Mouse (Mus musculus): ENCODE data around the gene Cdkn1a. TPM values are rescaled to one million over a fixed set of nuclear protein-coding genes. Genes with fewer than 3 reads are reported as not detected.
"Not testable (repeated sequence)": the region's sequence is repeated elsewhere in the genome, so short reads cannot be mapped to it uniquely, and the experiment has no call there.

Cdkn1a gene
- polyA plus RNA-seq, 1 experiment: 197 TPM

DNA sequence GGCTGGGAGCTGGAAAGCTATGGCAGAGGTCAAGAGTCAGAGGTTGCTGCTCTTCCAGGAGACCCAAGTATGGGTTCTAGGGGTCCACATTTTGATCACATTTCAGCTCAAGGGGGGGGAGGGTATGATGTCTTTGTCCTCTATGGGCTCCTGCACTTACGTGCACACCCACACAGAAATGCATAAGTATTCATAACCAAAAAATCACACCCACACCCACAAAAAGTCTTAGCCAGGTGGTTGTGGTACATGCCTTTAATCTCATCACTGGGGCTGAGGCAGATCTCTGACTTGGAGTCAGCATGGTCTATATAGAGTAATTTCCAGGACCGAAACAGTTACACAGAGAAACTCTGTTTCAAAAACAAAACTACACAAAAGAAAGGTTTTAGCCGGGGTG lies 24.8 kb upstream of the Cdkn1a start:
- TF ChIP-seq CTCF (IDR thresholded peaks at IDR 0.05; ENCODE audit: low read depth, low read length) (no peak), POLR2A (IDR thresholded peaks at IDR 0.05; ENCODE audit: borderline replicate concordance, low read depth, low read length) (no peak)
- H3K4me1 ChIP-seq (ENCODE audit: control insufficient read depth, insufficient read depth, low read length): peaks cover 15% of the 10 kb centered on the region
- no peak overlapping the region for H3K4me3 ChIP-seq (ENCODE audit: insufficient read depth, low read length)
- no peak overlapping the region for H3K27ac ChIP-seq (ENCODE audit: insufficient read depth, low read depth, low read length)

DNA sequence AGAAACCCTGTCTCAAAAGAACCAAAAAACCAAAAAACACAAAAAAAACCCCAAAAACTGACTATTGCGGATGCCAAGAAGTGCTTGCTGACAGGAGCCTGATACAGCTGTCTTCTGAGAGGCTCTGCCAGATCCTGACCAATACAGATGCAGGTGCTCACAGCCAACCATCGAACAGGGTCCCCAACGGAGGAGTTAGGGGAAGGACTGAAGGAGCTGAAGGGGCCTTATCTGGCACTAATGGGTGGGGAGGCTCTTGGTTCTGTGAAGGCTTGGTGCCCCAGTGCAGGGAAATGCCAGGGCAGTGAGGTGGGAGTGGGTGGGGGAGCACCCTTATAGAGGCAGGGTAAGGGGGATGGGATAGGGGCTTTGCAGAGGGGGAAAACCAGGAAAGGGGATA lies 23.4 kb upstream of the Cdkn1a start:
- H3K4me3 ChIP-seq (ENCODE audit: insufficient read depth, low read length); H3K27ac ChIP-seq (ENCODE audit: insufficient read depth, low read depth, low read length): not testable (repeated sequence)
- peaks cover 17% of the 10 kb centered on the region for H3K4me1 ChIP-seq (ENCODE audit: control insufficient read depth, insufficient read depth, low read length)

DNA sequence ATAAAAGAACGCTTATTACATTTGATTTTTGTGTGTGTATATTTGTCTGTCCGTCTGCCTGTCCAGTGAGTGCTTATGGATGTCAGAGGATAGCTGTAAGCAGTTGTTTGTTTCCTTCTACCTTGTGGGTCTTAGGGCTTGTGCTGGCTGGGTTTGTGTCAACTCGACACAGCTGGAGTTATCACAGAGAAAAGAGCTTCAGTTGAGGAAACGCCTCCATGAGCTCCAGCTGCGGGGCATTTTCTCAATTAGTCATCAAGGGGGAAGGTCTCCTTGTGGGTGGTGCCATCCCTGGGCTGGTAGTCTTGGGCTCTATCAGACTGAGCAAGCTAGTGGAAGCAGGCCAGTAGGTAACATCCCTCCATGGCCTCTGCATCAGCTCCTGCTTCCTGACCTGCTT lies 22.9 kb upstream of the Cdkn1a start:
- TF ChIP-seq POLR2A (IDR thresholded peaks at IDR 0.05; ENCODE audit: borderline replicate concordance, low read depth, low read length) (no peak), CTCF (IDR thresholded peaks at IDR 0.05; ENCODE audit: low read depth, low read length) (no peak)
- no peak overlapping the region for H3K27ac ChIP-seq (ENCODE audit: insufficient read depth, low read depth, low read length)
- H3K4me3 ChIP-seq (ENCODE audit: insufficient read depth, low read length): no peak overlapping the region
- H3K4me1 ChIP-seq (ENCODE audit: control insufficient read depth, insufficient read depth, low read length): peaks cover 17% of the 10 kb centered on the region

DNA sequence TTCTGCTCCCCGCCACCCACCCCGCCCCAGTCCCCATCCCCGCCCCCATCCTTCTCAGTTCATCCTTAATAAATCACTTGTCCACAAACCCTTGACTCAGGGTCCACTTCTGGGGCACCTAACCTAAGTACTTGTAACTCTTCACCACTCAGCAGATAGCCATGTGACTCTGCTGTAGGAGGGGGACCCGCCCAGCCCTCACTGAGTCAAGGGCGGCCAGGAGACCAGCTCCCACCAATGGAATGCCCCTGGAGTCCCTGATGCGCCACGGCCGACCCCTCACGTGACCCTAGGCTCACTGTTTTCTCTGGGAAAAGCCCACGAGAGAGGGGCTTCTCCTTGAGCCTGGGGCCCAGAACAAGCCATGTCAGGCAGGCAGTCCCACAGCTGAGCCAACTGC lies 21.7 kb upstream of the Cdkn1a start:
- no peak overlapping the region for H3K4me3 ChIP-seq (ENCODE audit: insufficient read depth, low read length)
- H3K4me1 ChIP-seq (ENCODE audit: control insufficient read depth, insufficient read depth, low read length): peaks cover 17% of the 10 kb centered on the region
- no peak overlapping the region for H3K27ac ChIP-seq (ENCODE audit: insufficient read depth, low read depth, low read length)
- TF ChIP-seq POLR2A (IDR thresholded peaks at IDR 0.05; ENCODE audit: borderline replicate concordance, low read depth, low read length): no peak
- no peak for TF ChIP-seq CTCF (IDR thresholded peaks at IDR 0.05; ENCODE audit: low read depth, low read length)

DNA sequence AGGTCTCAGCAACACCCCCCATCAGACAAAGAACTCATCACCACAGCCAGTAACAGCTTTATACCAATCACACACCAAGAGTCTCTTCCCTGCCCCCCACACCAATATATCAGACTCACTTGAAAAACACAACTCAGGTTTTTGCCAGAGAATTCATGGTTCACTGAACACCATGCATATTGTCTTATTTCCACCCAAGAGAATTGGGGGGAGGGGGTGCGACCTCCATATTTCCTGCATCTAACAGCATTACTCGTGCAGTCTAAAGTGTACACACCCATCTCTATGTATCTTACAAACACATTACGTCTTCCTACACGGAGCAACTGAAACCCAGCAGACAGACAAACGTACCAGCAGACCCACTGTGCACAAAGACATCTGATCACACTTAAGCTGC lies 19.0 kb upstream of the Cdkn1a start:
- Histone ChIP-seq H3K27ac (ENCODE audit: insufficient read depth, low read depth, low read length) (no peak overlapping the region), H3K4me3 (ENCODE audit: insufficient read depth, low read length) (no peak overlapping the region), H3K4me1 (ENCODE audit: control insufficient read depth, insufficient read depth, low read length) (peaks cover 24% of the 10 kb centered on the region)
- TF ChIP-seq CTCF (IDR thresholded peaks at IDR 0.05; ENCODE audit: low read depth, low read length) (no peak), POLR2A (IDR thresholded peaks at IDR 0.05; ENCODE audit: borderline replicate concordance, low read depth, low read length) (no peak)

DNA sequence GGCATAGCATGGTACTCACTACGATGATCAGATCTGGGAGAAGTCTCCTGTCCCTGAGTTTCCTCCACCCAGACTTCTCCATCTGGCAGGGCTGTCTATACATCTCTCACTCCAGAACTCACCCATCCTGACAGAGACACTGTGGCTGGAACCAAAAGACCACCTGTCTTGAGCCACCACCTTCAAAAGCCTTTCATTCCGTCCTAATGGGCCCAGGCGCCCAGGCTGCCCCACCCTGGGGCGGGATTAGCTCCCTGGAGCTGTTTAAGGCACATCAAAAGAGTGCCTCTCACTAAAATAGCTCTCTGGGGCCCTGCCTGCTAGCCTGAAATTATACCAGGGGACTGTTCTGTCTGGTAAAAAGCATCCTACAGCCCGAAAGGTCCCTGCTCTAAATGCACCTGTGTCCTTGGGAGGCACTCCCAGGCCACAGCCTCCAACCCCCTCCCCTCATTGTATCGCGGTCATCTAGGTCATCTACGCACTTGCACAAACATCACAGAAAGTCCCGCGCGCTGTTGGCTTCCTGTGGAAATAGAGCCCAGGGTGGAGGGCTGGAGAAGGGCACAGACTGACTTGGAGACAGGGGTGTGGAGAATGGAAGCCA lies 18.0 kb upstream of the Cdkn1a start:
- peaks cover 30% of the 10 kb centered on the region for H3K4me1 ChIP-seq (ENCODE audit: control insufficient read depth, insufficient read depth, low read length)
- H3K27ac ChIP-seq (ENCODE audit: insufficient read depth, low read depth, low read length): no peak overlapping the region
- no peak for TF ChIP-seq CTCF (IDR thresholded peaks at IDR 0.05; ENCODE audit: low read depth, low read length)
- no peak for TF ChIP-seq POLR2A (IDR thresholded peaks at IDR 0.05; ENCODE audit: borderline replicate concordance, low read depth, low read length)
- no peak overlapping the region for H3K4me3 ChIP-seq (ENCODE audit: insufficient read depth, low read length)

DNA sequence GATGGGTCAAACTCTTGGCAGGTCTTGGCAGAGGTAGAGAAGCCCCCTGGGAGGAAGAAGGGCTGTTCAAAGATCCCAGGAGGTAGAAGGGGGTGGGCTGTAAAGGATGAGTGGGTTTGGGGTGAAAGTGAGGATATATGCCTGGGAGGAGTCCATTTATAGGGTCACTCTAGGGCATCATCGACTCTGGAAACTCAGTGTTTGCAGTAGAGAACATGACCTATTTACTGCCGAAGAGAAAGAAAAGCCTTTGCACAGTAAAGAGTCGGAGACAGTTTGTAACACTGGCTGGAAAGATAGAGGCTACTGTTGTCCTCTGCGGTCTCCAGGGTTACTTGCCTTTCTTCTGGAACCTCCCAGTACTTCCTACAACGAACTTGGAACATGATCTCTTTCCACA lies 17.5 kb upstream of the Cdkn1a start:
- no peak overlapping the region for H3K27ac ChIP-seq (ENCODE audit: insufficient read depth, low read depth, low read length)
- peaks cover 26% of the 10 kb centered on the region for H3K4me1 ChIP-seq (ENCODE audit: control insufficient read depth, insufficient read depth, low read length)
- no peak for TF ChIP-seq CTCF (IDR thresholded peaks at IDR 0.05; ENCODE audit: low read depth, low read length)
- no peak for TF ChIP-seq POLR2A (IDR thresholded peaks at IDR 0.05; ENCODE audit: borderline replicate concordance, low read depth, low read length)
- H3K4me3 ChIP-seq (ENCODE audit: insufficient read depth, low read length): no peak overlapping the region

DNA sequence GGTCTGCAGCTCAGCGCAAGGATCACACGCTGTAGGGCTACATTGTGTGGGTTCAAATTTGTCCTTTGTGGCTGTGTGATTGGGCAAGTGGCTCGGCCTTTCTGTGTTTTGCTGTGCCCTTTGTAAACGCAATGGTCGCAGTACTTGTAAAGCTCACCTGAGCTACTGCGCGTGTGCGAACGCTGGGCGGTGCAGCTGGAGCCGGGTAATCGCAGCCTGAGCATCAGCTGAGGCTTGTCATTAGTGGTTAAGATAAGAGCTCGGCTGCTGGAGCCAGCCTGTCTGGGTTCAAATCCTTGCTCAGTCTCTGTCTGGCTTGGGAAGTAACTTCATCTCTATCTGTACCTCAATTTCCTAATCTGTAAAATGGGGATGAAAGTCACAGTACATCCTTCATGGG lies 16.7 kb upstream of the Cdkn1a start:
- Histone ChIP-seq H3K4me3 (ENCODE audit: insufficient read depth, low read length) (no peak overlapping the region), H3K4me1 (ENCODE audit: control insufficient read depth, insufficient read depth, low read length) (peaks cover 27% of the 10 kb centered on the region), H3K27ac (ENCODE audit: insufficient read depth, low read depth, low read length) (no peak overlapping the region)
- no peak for TF ChIP-seq POLR2A (IDR thresholded peaks at IDR 0.05; ENCODE audit: borderline replicate concordance, low read depth, low read length)
- no peak for TF ChIP-seq CTCF (IDR thresholded peaks at IDR 0.05; ENCODE audit: low read depth, low read length)

DNA sequence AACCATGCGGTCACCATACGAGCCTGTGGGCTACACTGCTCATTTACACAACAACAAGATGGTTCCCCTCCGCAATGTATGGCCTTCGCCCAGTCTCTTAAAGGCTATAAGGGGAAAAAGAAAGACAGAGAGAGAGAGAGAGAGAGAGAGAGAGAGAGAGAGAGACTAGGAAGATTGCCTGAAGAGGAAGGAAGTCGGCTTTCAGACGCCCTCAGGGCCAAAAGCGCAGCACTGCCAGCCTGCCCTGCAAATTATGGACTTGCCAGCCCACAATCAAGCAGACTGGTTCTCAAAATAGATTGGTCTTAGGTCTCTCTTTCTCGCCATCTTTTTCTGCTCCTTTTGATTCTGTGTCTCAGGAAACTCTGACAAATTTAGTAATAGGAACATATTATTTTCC lies 14.5 kb upstream of the Cdkn1a start:
- peaks cover 30% of the 10 kb centered on the region for H3K4me1 ChIP-seq (ENCODE audit: control insufficient read depth, insufficient read depth, low read length)
- no peak for TF ChIP-seq CTCF (IDR thresholded peaks at IDR 0.05; ENCODE audit: low read depth, low read length)
- TF ChIP-seq POLR2A (IDR thresholded peaks at IDR 0.05; ENCODE audit: borderline replicate concordance, low read depth, low read length): no peak
- peak overlapping the region; percentile 21; the same call in 1 of the 2 replicates for H3K4me3 ChIP-seq (ENCODE audit: insufficient read depth, low read length)
- peak overlapping the region; percentile 55 for H3K27ac ChIP-seq (ENCODE audit: insufficient read depth, low read depth, low read length)

DNA sequence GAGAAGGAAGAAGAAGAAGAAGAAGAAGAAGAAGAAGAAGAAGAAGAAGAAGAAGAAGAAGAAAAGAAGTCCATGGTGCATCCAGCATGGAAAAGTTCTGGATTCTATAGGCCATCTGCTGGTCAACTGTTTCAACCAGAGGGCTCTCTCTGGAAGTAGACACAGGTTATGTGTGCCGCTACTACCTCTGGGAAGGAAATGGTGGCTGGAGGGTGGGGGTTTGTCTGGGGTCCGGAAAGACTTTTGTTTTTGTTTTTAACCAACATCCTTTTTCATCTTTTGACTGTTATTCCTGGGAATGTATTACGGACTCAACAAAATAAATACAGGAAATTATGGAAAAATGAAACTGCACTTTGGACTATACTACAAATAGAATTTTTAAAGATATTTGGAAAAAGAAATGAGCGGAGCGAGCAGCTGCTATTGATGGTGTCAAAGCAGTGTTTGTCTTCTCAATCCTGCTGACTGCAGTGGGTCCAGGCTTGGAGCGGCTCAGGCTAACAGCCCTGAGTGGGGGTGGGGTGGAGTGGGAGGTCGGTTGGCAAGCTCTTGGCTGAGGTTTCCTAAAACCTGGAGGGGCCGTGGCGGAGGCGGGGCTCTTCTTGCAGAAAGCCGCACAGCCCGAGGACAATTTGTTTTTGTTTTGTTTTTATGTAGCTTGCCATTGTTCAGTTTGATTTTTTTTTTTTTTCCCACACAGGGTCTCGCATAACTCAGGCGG lies 12.8 kb upstream of the Cdkn1a start:
- TF ChIP-seq POLR2A (IDR thresholded peaks at IDR 0.05; ENCODE audit: borderline replicate concordance, low read depth, low read length) (no peak), CTCF (IDR thresholded peaks at IDR 0.05; ENCODE audit: low read depth, low read length) (no peak)
- H3K4me1 ChIP-seq (ENCODE audit: control insufficient read depth, insufficient read depth, low read length): peaks cover 38% of the 10 kb centered on the region
- H3K4me3 ChIP-seq (ENCODE audit: insufficient read depth, low read length): peak overlapping the region; percentile 90
- peak overlapping the region; percentile 100 for H3K27ac ChIP-seq (ENCODE audit: insufficient read depth, low read depth, low read length)
